Mouse (Mus musculus) E14TG2a.4 (cell line): ENCODE measurements around the gene E030030I06Rik.

Experiments used
- CTCF ChIP-seq: conservative IDR thresholded peaks from 2 replicates; pipeline ENCODE4 v1.5.1; 2014; ENCODE audit warnings: low read length
- NANOG ChIP-seq: IDR thresholded peaks from 2 replicates; pipeline ENCODE4 v1.6.1; 2014; ENCODE audit warnings: borderline replicate concordance, low read length, mixed read lengths

DNA sequence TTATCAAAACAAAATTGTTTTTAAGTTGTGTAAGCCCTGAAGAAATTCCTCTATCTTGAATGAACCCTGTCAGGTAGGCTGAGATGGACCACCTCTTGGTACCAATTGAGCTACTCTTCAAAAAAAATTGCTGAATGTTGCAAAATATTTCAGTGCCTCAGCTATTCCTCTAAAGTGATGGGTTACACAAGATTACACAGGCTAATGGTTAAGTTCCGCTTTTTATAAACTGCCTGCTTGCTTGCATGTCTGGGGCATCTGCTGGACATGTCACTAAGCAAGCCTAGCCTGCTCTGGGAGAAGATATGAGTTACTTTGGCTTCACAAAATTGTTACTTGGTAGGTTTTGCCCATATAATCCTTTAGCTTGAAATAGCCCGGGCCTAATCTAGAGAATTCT lies 78.9 kb downstream of the E030030I06Rik start:
- TF ChIP-seq CTCF (no peak), NANOG (no peak)
